Mouse (Mus musculus): ENCODE results near the gene Fubp3. TPM values are rescaled to one million over a fixed set of nuclear protein-coding genes. Genes with fewer than 3 reads are reported as not detected.

Gene Fubp3
- polyA plus RNA-seq (2012; rRNA removed), result 36.3 and 43.6 TPM in 2 replicates

DNA sequence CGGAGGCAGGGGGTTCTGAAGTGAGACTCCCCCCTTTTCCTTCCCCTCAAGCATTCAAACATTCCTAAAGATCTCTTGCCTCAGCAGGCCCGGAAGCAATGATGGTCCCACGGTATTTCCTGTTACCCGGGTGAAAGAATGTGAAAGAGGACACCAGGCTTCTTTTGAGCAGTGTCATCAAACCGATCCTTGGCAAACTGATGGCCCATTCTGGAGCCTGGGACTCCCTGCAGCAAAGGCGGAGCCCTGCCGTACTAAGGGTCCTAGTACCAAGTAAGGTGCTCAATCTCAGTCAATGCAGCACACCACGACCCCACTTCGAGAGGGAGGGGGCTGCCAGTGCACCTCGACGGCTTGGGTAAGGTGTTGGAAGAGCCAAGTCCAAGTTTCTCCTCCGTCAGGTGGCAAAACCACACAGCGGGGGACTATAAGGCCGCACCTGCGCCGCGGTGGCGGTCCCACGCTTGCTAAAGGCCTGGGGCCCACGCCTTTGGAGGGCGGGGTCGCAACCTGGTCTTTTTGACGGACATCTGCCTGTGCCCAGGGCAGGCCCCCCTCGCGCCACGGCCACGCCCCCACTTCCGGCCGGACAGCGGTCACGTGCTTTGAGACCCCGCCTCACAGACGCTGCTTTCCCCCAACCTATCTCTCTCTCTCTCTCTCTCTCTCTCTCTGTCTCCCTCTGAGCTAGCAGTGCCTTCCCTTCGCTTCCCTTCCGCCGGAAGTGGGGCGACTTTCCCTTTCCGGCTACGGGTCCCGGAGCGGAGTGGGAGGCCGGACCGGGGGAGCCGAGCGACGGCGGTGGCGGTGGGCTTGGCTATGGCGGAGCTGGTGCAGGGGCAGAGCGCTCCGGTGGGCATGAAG is at the start of gene Fubp3:
TSS of gene Fubp3 (plus strand) at position 601 of the 864 bp plus-strand sequence.
- Histone ChIP-seq H3K4me1 (ENCODE audit: control insufficient read depth, insufficient read depth, low read length) (no peaks in the 10 kb centered on the region; the same call in 1 of the 2 replicates), H3K27me3 (ENCODE audit: control insufficient read depth, insufficient read depth, low read length) (no peaks in the 10 kb centered on the region), H3K27ac (ENCODE audit: insufficient read depth, low read length) (peak within 1 kb of the TSS; percentile 9; the same call in 1 of the 2 replicates), H3K4me3 (replicated peaks; ENCODE audit: insufficient read depth, low read depth, low read length) (peak within 1 kb of the TSS; percentile 65)
- 1% methylated on average over 51 of the region's 51 CpGs for WGBS
- TF ChIP-seq POLR2A (IDR thresholded peaks at IDR 0.05; ENCODE audit: borderline replicate concordance, insufficient read depth, low read length) (peak; percentile 54; the same call in 1 of the 2 replicates), CTCF (IDR thresholded peaks at IDR 0.05; ENCODE audit: borderline replicate concordance, insufficient read depth, low read depth, low read length) (no peak)
- DNase-seq, result peak; percentile 86 to 88

DNA sequence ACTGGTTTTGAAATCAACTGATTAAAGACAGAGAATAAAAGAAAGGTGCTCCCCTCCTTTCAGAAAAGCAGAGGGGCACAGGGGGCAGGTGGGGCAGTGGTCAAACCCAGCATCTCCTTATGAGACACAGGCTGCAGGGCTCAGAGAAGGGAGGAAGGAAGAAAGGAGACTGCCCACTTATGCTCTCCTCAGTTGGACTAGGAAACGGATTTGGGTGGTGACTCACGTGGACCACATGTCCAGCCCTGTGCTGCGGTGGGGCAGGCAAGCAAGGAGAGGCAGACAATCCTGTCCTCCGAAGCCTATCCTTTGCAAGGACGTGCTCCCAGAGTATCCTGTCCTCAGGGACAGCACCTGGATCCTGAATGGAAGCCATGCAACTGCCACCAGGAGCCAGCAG is 47.8 kb upstream of the Fubp3 start:
- 71% methylated on average over 5 of the region's 5 CpGs for WGBS
- DNase-seq, result no peak
- no peak for TF ChIP-seq POLR2A (IDR thresholded peaks at IDR 0.05; ENCODE audit: borderline replicate concordance, insufficient read depth, low read length)
- TF ChIP-seq CTCF (IDR thresholded peaks at IDR 0.05; ENCODE audit: borderline replicate concordance, insufficient read depth, low read depth, low read length), result no peak
- Histone ChIP-seq H3K27me3 (ENCODE audit: control insufficient read depth, insufficient read depth, low read length) (no peaks in the 10 kb centered on the region), H3K4me3 (replicated peaks; ENCODE audit: insufficient read depth, low read depth, low read length) (no peak overlapping the region), H3K27ac (ENCODE audit: insufficient read depth, low read length) (no peak overlapping the region), H3K4me1 (ENCODE audit: control insufficient read depth, insufficient read depth, low read length) (no peaks in the 10 kb centered on the region)

DNA sequence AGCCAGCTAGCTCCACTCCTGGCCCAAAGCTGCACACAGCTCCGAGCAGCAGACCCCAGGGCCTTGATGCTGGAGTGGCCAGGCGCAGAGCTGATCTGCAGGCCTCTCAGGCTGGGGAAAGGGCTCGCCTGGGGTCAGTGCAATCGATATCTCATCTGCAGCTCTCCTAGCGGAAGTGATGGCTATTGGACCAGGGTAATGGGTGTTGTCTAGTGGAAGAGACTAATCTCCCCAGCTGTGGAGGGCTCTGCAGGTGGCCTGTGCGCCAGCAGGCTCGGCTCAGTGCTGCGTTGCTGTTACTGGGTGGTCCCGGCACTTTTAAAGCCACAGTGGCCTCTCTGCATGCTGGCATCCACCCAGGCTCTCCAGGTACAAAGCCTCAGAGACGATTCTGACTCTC is 46.7 kb upstream of the Fubp3 start:
- DNase-seq, result no peak
- TF ChIP-seq POLR2A (IDR thresholded peaks at IDR 0.05; ENCODE audit: borderline replicate concordance, insufficient read depth, low read length) (no peak), CTCF (IDR thresholded peaks at IDR 0.05; ENCODE audit: borderline replicate concordance, insufficient read depth, low read depth, low read length) (no peak)
- no peaks in the 10 kb centered on the region for H3K4me1 ChIP-seq (ENCODE audit: control insufficient read depth, insufficient read depth, low read length)
- no peak overlapping the region for H3K4me3 ChIP-seq (replicated peaks; ENCODE audit: insufficient read depth, low read depth, low read length)
- no peak overlapping the region for H3K27ac ChIP-seq (ENCODE audit: insufficient read depth, low read length)
- 21% methylated on average over 10 of the region's 10 CpGs for WGBS
- no peaks in the 10 kb centered on the region for H3K27me3 ChIP-seq (ENCODE audit: control insufficient read depth, insufficient read depth, low read length)

DNA sequence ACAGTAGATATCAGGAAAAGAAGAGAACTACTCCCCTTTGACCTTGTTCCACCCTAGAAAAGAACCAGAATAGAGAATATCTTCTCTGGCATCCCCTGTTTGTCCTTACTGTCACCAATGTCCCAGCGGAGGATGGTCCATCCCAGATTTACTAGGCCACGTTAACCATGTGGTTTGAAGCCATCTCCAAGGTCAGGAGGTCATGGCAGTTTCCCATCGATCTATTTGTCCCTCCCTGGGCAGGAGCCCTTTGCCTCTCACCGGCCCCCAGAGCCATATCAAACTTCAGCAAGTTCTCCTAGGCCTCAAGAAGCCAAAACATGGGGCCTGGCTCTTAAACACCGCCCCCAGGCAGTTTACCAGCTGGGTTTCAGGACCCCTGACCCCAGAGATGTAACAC is 42.2 kb upstream of the Fubp3 start:
- Histone ChIP-seq H3K27ac (ENCODE audit: insufficient read depth, low read length) (no peak overlapping the region), H3K4me1 (ENCODE audit: control insufficient read depth, insufficient read depth, low read length) (no peaks in the 10 kb centered on the region)
- TF ChIP-seq CTCF (IDR thresholded peaks at IDR 0.05; ENCODE audit: borderline replicate concordance, insufficient read depth, low read depth, low read length) (no peak), POLR2A (IDR thresholded peaks at IDR 0.05; ENCODE audit: borderline replicate concordance, insufficient read depth, low read length) (no peak)

DNA sequence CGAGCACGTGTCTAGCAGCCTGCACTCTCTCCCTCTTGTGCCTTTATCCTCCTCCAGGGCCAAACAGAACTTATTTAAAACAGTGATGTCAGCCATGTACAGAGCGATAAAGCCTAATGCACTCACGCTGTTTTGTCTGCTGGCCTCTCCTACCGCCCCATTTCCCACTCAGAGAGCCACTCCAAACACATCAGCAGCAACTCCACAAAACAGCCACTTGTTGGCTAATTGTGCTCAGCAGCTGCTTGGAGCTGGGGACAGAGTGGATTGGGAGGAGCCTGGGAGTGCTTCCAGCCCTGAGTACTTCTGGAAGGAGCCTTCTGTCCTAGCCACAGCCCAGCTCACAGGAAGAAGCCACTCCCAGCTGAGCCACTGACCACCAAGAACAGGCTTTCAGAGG is 35.4 kb upstream of the Fubp3 start:
- 38% methylated on average over 5 of the region's 5 CpGs for WGBS

More for the DNA sequence above, 42.2 kb upstream of the Fubp3 start:
- no peak overlapping the region for H3K4me3 ChIP-seq (replicated peaks; ENCODE audit: insufficient read depth, low read depth, low read length)
- 74% methylated on average over 5 of the region's 5 CpGs for WGBS
- H3K27me3 ChIP-seq (ENCODE audit: control insufficient read depth, insufficient read depth, low read length), result no peaks in the 10 kb centered on the region
- DNase-seq, result no peak

DNA sequence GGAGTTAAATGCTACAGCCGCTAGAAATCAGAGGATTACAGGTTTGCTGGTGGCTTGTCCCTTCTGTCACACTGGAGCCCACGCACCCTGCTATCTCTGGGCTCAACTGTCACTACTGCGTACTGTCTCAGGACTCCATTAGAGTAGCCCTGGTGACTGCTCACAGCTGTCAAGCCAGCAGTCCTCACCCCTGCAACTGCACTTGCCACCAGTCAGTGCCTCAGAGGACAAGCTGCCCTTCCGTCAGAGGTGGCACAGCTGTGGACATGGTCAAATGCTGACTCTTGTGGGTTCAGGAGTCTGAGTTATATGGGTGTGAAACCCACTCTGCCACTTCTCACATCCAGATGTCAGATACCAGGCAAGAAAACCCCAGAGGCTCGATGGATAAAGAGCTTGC is 33.7 kb upstream of the Fubp3 start:
- no peak for TF ChIP-seq POLR2A (IDR thresholded peaks at IDR 0.05; ENCODE audit: borderline replicate concordance, insufficient read depth, low read length)
- TF ChIP-seq CTCF (IDR thresholded peaks at IDR 0.05; ENCODE audit: borderline replicate concordance, insufficient read depth, low read depth, low read length), result no peak
- Histone ChIP-seq H3K4me1 (ENCODE audit: control insufficient read depth, insufficient read depth, low read length) (no peaks in the 10 kb centered on the region), H3K27me3 (ENCODE audit: control insufficient read depth, insufficient read depth, low read length) (no peaks in the 10 kb centered on the region), H3K4me3 (replicated peaks; ENCODE audit: insufficient read depth, low read depth, low read length) (no peak overlapping the region), H3K27ac (ENCODE audit: insufficient read depth, low read length) (no peak overlapping the region)
- no peak for DNase-seq
- WGBS, result 55% methylated on average over 5 of the region's 5 CpGs

More for the DNA sequence above, 35.4 kb upstream of the Fubp3 start:
- Histone ChIP-seq H3K27ac (ENCODE audit: insufficient read depth, low read length) (no peak overlapping the region), H3K4me3 (replicated peaks; ENCODE audit: insufficient read depth, low read depth, low read length) (no peak overlapping the region), H3K27me3 (ENCODE audit: control insufficient read depth, insufficient read depth, low read length) (no peaks in the 10 kb centered on the region), H3K4me1 (ENCODE audit: control insufficient read depth, insufficient read depth, low read length) (no peaks in the 10 kb centered on the region)
- TF ChIP-seq POLR2A (IDR thresholded peaks at IDR 0.05; ENCODE audit: borderline replicate concordance, insufficient read depth, low read length) (no peak), CTCF (IDR thresholded peaks at IDR 0.05; ENCODE audit: borderline replicate concordance, insufficient read depth, low read depth, low read length) (no peak)
- DNase-seq, result no peak

DNA sequence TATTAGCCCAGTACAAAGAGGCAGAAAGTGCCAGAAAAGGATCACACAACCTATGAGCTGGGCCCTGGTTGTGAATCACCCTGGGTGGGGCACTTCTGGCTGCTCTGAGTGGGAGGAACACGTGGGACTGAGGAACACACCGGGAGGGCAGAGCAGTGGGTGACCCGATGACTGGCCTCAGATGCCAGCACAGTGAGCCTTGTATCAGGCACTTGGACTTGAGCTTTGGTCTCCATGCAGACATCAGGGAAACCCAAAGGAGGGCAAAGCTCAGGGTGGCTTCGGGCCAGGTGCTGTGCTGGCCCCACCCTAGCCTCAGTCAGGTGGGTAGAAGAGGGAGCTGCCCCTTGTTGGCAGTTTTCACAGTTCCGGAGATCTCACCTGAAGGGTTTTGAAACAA is 30.9 kb upstream of the Fubp3 start:
- Histone ChIP-seq H3K4me3 (replicated peaks; ENCODE audit: insufficient read depth, low read depth, low read length) (no peak overlapping the region), H3K4me1 (ENCODE audit: control insufficient read depth, insufficient read depth, low read length) (no peaks in the 10 kb centered on the region), H3K27me3 (ENCODE audit: control insufficient read depth, insufficient read depth, low read length) (no peaks in the 10 kb centered on the region), H3K27ac (ENCODE audit: insufficient read depth, low read length) (no peak overlapping the region)
- WGBS, result 75% methylated on average over 5 of the region's 5 CpGs
- TF ChIP-seq CTCF (IDR thresholded peaks at IDR 0.05; ENCODE audit: borderline replicate concordance, insufficient read depth, low read depth, low read length) (no peak), POLR2A (IDR thresholded peaks at IDR 0.05; ENCODE audit: borderline replicate concordance, insufficient read depth, low read length) (no peak)
- no peak for DNase-seq

DNA sequence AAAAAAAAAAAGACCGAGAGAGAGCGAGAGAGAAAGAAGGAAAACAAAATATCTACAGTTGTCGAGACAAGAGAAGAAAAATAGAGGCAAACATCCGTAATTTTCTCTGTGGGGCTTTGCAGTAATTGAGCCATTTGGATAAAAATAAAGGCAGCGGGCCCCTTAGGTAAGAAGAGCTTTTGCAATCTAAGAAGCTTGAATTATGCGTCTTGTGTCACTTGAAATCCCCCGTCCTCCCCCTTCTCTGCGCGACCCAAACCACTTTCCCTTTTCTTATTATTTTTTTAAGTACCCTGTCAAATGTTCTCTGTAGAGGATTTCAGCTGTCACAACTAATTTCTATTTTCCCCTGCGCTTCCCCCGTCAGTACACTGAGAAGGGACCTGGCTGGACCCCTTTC is 24.7 kb upstream of the Fubp3 start:
- Histone ChIP-seq H3K4me3 (replicated peaks; ENCODE audit: insufficient read depth, low read depth, low read length) (no peak overlapping the region), H3K27ac (ENCODE audit: insufficient read depth, low read length) (no peak overlapping the region), H3K4me1 (ENCODE audit: control insufficient read depth, insufficient read depth, low read length) (no peaks in the 10 kb centered on the region), H3K27me3 (ENCODE audit: control insufficient read depth, insufficient read depth, low read length) (no peaks in the 10 kb centered on the region)
- WGBS, result 81% methylated on average over 11 of the region's 11 CpGs
- TF ChIP-seq POLR2A (IDR thresholded peaks at IDR 0.05; ENCODE audit: borderline replicate concordance, insufficient read depth, low read length) (no peak), CTCF (IDR thresholded peaks at IDR 0.05; ENCODE audit: borderline replicate concordance, insufficient read depth, low read depth, low read length) (no peak)
- DNase-seq, result no peak
